Mouse (Mus musculus) brain, embryonic 14.5 days (tissue): ENCODE measurements at regions not wholly inside any gene's neighbourhood (a gene's known extent, or its start where the extent isn't known, plus 50 kb on each side); places are given as distances from the start of the nearest gene placed in this dataset.

ENCODE experiments used
- CTCF ChIP-seq: fragments of 200-500 bp; IDR thresholded peaks from 2 replicates; pipeline ENCODE4 v1.5.1; 2012; ENCODE audit warnings: inconsistent platforms, mild to moderate bottlenecking, moderate library complexity, borderline replicate concordance; ENCODE audit not compliant: insufficient read depth, insufficient read length; ENCODE audit errors: extremely low read depth
- POLR2A ChIP-seq: fragments of 200-500 bp; IDR thresholded peaks from 2 replicates; pipeline ENCODE4 v1.6.1; 2012; ENCODE audit warnings: mild to moderate bottlenecking, inconsistent platforms, borderline replicate concordance; ENCODE audit not compliant: poor library complexity, insufficient read depth, insufficient read length, severe bottlenecking; ENCODE audit errors: extremely low read depth

GRCm38 (mm10) chr15:62086037-62086436 is 1163.2 kb upstream of the A1bg start:
- TF ChIP-seq CTCF (no peak), POLR2A (no peak)
